Mouse (Mus musculus): ENCODE data around the gene Nkx3-2.

GRCm38 (mm10) chr5:41756396-41756795, 7.9 kb downstream of the Nkx3-2 start:
- no peak for TF ChIP-seq ZC3H11A (IDR thresholded peaks at IDR 0.05; ENCODE audit: borderline replicate concordance, low read depth, low read length)
- TF ChIP-seq MAFK (IDR thresholded peaks at IDR 0.05; ENCODE audit: insufficient read depth, low read depth, low read length): no peak
- no peak for TF ChIP-seq CHD2 (IDR thresholded peaks at IDR 0.05; ENCODE audit: low read depth, low read length)
